Mouse (Mus musculus) heart, postnatal 0 days (tissue): Measurements from ENCODE around the gene Rab19. TPM values are rescaled to one million over a fixed set of nuclear protein-coding genes. Genes with fewer than 3 reads are reported as not detected.
"Not testable (repeated sequence)": the region's sequence is repeated elsewhere in the genome, so short reads cannot be mapped to it uniquely, and the experiment has no call there.

Experiments
- ATAC-seq: fragments of 200-750 bp; cut with Nextera tagmentation; 2 replicates; pipeline ENCODE4 v1.8.0; 2017; ENCODE audit warnings: low read depth, moderate number of reproducible peaks, moderate library complexity; ENCODE audit not compliant: insufficient read depth
- DNase-seq: peaks from one replicate; pipeline ENCODE4 v3.0.0-alpha.2; 2016; ENCODE audit warnings: low spot score
- H3K27ac ChIP-seq: fragments of 300-500 bp; sonication (generic); 2 replicates; pipeline ENCODE4 v1.5.1; 2014; ENCODE audit warnings: low read depth, mild to moderate bottlenecking
- H3K27me3 ChIP-seq: fragments of 300-500 bp; sonication (generic); 2 replicates; pipeline ENCODE4 v1.6.1; 2014; ENCODE audit warnings: low read length, mixed read lengths; ENCODE audit not compliant: control insufficient read depth, insufficient read depth
- H3K36me3 ChIP-seq: fragments of 300-500 bp; sonication (generic); replicated peaks from 2 replicates; pipeline ENCODE4 v1.6.1; 2014; ENCODE audit warnings: low read length, mixed read lengths; ENCODE audit not compliant: control insufficient read depth, insufficient read depth
- H3K4me1 ChIP-seq: fragments of 300-500 bp; sonication (generic); 2 replicates; pipeline ENCODE4 v1.6.1; 2014; ENCODE audit warnings: antibody characterized with exemption; ENCODE audit not compliant: control insufficient read depth, insufficient read depth
- H3K4me2 ChIP-seq: fragments of 300-500 bp; sonication (generic); 2 replicates; pipeline ENCODE4 v1.6.1; 2014; ENCODE audit warnings: low read depth, mild to moderate bottlenecking, low read length, moderate library complexity
- H3K4me3 ChIP-seq: fragments of 300-500 bp; sonication (generic); 2 replicates; pipeline ENCODE4 v1.5.1; 2014; ENCODE audit warnings: low read depth, low read length
- H3K9ac ChIP-seq: fragments of 300-500 bp; sonication (generic); replicated peaks from 2 replicates; pipeline ENCODE4 v1.6.1; 2014; ENCODE audit warnings: low read depth, low read length, mixed read lengths
- H3K9me3 ChIP-seq: fragments of 300-500 bp; sonication (generic); replicated peaks from 2 replicates; pipeline ENCODE4 v1.6.1; 2016; ENCODE audit warnings: low read length; ENCODE audit not compliant: control insufficient read depth
- CTCF ChIP-seq: IDR thresholded peaks from 2 replicates; pipeline ENCODE4 v1.5.1; 2016; ENCODE audit warnings: antibody characterized with exemption, control low read depth, low read depth
- EP300 ChIP-seq: IDR thresholded peaks from 2 replicates; pipeline ENCODE4 v1.6.1; 2016; ENCODE audit warnings: antibody characterized with exemption, low read depth
- WGBS: fragments of 180-500 bp; shearing (Covaris S2); extraction: QIAGEN DNeasy Blood & Tissue Kit; methylation state at CpG from one replicate; pipeline ENCODE4 v1.1.7; 2014; 5-methylcytosine and 5-hydroxymethylcytosine counted together
- polyA plus RNA-seq: library from polyadenylated mRNA; unstranded; fragments of >200 nt; fragmentation: Nextera tagmentation; extraction: Ambion mirVana; gene quantifications from 2 replicates; pipeline ENCODE4 v1.2.1, GENCODE M21; 2015
- total RNA-seq: library from RNA; depleted of rRNA; stranded (reverse); fragments of >200 nt; gene quantifications from 2 replicates; pipeline ENCODE4 v1.2.3, GENCODE M21; 2014; ENCODE audit warnings: low replicate concordance

Rab19 gene
- total and polyA plus RNA-seq, 2 experiments from 2014 or later: 0.30 TPM; not detected in 1

- H3K36me3 ChIP-seq: peaks cover 76% of the 10 kb centered on the region
- H3K4me3 ChIP-seq: no peak overlapping the region
- no peaks in the 10 kb centered on the region for H3K27me3 ChIP-seq
- DNase-seq (no peak), ATAC-seq (no peak)
- H3K9me3 ChIP-seq: no peaks in the 10 kb centered on the region
- H3K4me1 ChIP-seq: no peaks in the 10 kb centered on the region
- TF ChIP-seq CTCF: no peak
- H3K27ac ChIP-seq: peak overlapping the region; percentile 54
- H3K4me2 ChIP-seq: no peak overlapping the region
- 86% methylated on average over 6 of the region's 6 CpGs for WGBS
- H3K9ac ChIP-seq: no peak overlapping the region
Observed at GRCm38 (mm10) chr6:39348946-39349345, 32.0 kb upstream of the Rab19 start.

- H3K9ac ChIP-seq, H3K27me3 ChIP-seq, H3K9me3 ChIP-seq, DNase-seq, H3K4me1 ChIP-seq, H3K27ac ChIP-seq, H3K4me3 ChIP-seq, ATAC-seq, H3K4me2 ChIP-seq: not testable (repeated sequence)
- 99% methylated on average over 9 of the region's 9 CpGs for WGBS
- H3K36me3 ChIP-seq: peaks cover 52% of the 10 kb centered on the region
Observed at GRCm38 (mm10) chr6:39359207-39359606, 21.8 kb upstream of the Rab19 start.

- no peak overlapping the region for H3K27ac ChIP-seq
- no peak overlapping the region for H3K4me2 ChIP-seq
- WGBS: 98% methylated on average over 2 of the region's 2 CpGs
- peaks cover 37% of the 10 kb centered on the region for H3K36me3 ChIP-seq
- ATAC-seq (no peak), DNase-seq (no peak)
- TF ChIP-seq EP300: no peak
- TF ChIP-seq CTCF: no peak
- H3K4me1 ChIP-seq: no peaks in the 10 kb centered on the region
- H3K9ac ChIP-seq: no peak overlapping the region
- H3K9me3 ChIP-seq: no peaks in the 10 kb centered on the region
- H3K4me3 ChIP-seq: no peak overlapping the region
- no peaks in the 10 kb centered on the region for H3K27me3 ChIP-seq
Observed at GRCm38 (mm10) chr6:39362684-39363083, 18.3 kb upstream of the Rab19 start.

GRCm38 (mm10) chr6:39369631-39370030 is 11.3 kb upstream of the Rab19 start:
- no peak for DNase-seq
- WGBS: 51% methylated on average over 3 of the region's 3 CpGs
- H3K4me1 ChIP-seq: 0 out of 2 replicates have a peak, but pooled peaks cover 4% of the 10 kb centered on the region
- H3K9me3 ChIP-seq: no peaks in the 10 kb centered on the region
- ATAC-seq: no peak
- no peak overlapping the region for H3K4me3 ChIP-seq
- no peak overlapping the region for H3K9ac ChIP-seq
- TF ChIP-seq EP300 (no peak), CTCF (no peak)
- no peak overlapping the region for H3K4me2 ChIP-seq
- no peak overlapping the region for H3K27ac ChIP-seq
- no peaks in the 10 kb centered on the region for H3K27me3 ChIP-seq
- peaks cover 19% of the 10 kb centered on the region for H3K36me3 ChIP-seq

GRCm38 (mm10) chr6:39372042-39372441 is 8.9 kb upstream of the Rab19 start:
- DNase-seq (no peak), ATAC-seq (no peak)
- no peak for TF ChIP-seq EP300
- no peak for TF ChIP-seq CTCF
- Histone ChIP-seq H3K9me3 (no peaks in the 10 kb centered on the region), H3K9ac (no peak overlapping the region), H3K4me1 (peaks cover 15% of the 10 kb centered on the region), H3K36me3 (peaks cover 6% of the 10 kb centered on the region; the same call in 1 of the 2 replicates), H3K4me3 (no peak overlapping the region), H3K4me2 (no peak overlapping the region), H3K27ac (no peak overlapping the region), H3K27me3 (no peaks in the 10 kb centered on the region)

- no peaks in the 10 kb centered on the region for H3K9me3 ChIP-seq
- peaks cover 15% of the 10 kb centered on the region for H3K4me1 ChIP-seq
- H3K4me2 ChIP-seq: no peak overlapping the region
- H3K27me3 ChIP-seq: no peaks in the 10 kb centered on the region
- DNase-seq (peak; percentile 54), ATAC-seq (peak; percentile 44; the same call in 1 of the 2 replicates)
- peak overlapping the region; percentile 39 for H3K27ac ChIP-seq
- H3K36me3 ChIP-seq: peaks cover 6% of the 10 kb centered on the region; the same call in 1 of the 2 replicates
- WGBS: 50% methylated on average over 7 of the region's 7 CpGs
- no peak for TF ChIP-seq CTCF
- TF ChIP-seq EP300: no peak
- H3K9ac ChIP-seq: no peak overlapping the region
- no peak overlapping the region for H3K4me3 ChIP-seq
Observed at GRCm38 (mm10) chr6:39372727-39373126, 8.2 kb upstream of the Rab19 start.
